Mouse (Mus musculus) megakaryocyte progenitor cell, adult 5-6 weeks (primary cell): ENCODE results near the gene Gm2004. TPM values are rescaled to one million over a fixed set of nuclear protein-coding genes. Genes with fewer than 3 reads are reported as not detected.
"Not testable (repeated sequence)": the region's sequence is repeated elsewhere in the genome, so short reads cannot be mapped to it uniquely, and the experiment has no call there.

Source experiments
- ATAC-seq: replicated peaks from 2 replicates; pipeline ENCODE4 v1.8.0; 2016; ENCODE audit warnings: mild to moderate bottlenecking, moderate TSS enrichment, inconsistent platforms; ENCODE audit not compliant: poor library complexity
- total RNA-seq, 2 experiments: library from RNA; stranded (forward) in 1 of 2; stranded (reverse) in 1 of 2; fragments of 157-497, 149-512 nt in 1 of 2; fragments of 200-1000 nt in 1 of 2; gene quantifications; 2 replicates each; pipeline versions ENCODE4 v1.2.3 to v1.2.4; 2015 to 2017

The Gm2004 gene
- total RNA-seq (2015) (0.10 and 8.4 TPM in 2 replicates), total RNA-seq (2017) (3.2 and 20.6 TPM in 2 replicates)

DNA sequence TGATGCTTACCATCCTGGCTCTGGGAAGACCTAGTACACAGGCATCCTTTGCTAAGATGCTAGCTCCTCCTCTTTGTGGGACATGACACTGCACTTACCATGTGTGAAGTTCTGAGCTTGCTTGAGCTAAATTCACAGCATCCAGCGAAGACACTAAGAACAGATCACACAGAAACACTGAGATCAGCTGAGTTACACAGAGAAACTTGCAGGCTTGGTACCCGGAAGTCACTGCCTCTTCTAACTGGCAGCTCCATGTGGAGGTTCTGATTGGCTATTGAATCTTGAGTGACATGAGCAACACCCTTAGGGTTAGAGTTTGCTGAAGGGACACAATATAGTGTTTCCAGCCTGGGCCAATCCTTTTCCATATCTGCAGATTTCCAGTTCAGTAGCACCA is at the start of gene Gm2004:
Gene Gm2004, minus strand, starts transcription at position 101 of the 400 bp plus-strand sequence.
- not testable (repeated sequence) for ATAC-seq

Other genes with a start within 250 kb of the Gm2004 start
- 9.0 and 10.7 TPM in 2 replicates for gene Zfp966, start 218.7 kb downstream of the Gm2004 start, total RNA-seq (2015)
- gene Zfp966, start 218.7 kb downstream of the Gm2004 start, total RNA-seq (2017) = 11.2 and 18.0 TPM in 2 replicates
- gene Gm2026, start 184.5 kb downstream of the Gm2004 start, total RNA-seq (2015) = 11.3 and 18.1 TPM in 2 replicates
- gene Gm2026, start 184.5 kb downstream of the Gm2004 start, total RNA-seq (2017) = 2.1 and 8.1 TPM in 2 replicates
- gene 2210418O10Rik, start 76.7 kb upstream of the Gm2004 start, total RNA-seq (2015) = 9.7 and 22.5 TPM in 2 replicates
- 26.3 and 38.4 TPM in 2 replicates for gene 2210418O10Rik, start 76.7 kb upstream of the Gm2004 start, total RNA-seq (2017)
- gene Gm11009, start 169.7 kb upstream of the Gm2004 start, total RNA-seq (2015) = not detected in 2 replicates
- not detected in 2 replicates for gene Gm11009, start 169.7 kb upstream of the Gm2004 start, total RNA-seq (2017)